Mouse (Mus musculus): Measurements from ENCODE around the gene Dcaf1.

- no peak for TF ChIP-seq CTCF (IDR thresholded peaks at IDR 0.05; ENCODE audit: low read depth, low read length)
- TF ChIP-seq POLR2A (IDR thresholded peaks at IDR 0.05; ENCODE audit: extremely low read depth, insufficient read depth, low read length): no peak
These were observed 44.3 kb upstream of the Dcaf1 start for GRCm38 (mm10) chr9:106777423-106777822.
